In the genomic region with DNA sequence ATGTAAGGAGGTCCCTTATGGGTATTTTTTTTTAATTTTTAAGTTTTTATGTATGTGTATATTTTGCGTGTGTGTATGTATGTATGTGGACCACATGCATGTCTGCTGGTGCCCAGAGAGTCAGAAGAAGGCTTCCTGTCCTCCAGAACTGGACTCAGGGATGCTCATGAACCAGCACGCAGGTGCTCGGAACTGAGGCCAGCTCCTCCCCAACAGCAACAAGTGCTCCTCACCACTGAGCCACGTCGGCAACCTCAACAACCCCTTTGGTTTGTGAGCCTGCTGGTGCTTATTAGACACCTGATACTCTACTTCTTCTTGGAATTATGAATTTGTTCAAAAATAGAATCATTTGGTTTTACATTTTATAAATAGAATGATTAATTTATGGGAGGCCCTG, we compare ENCODE assay signal across 8 mouse cellular contexts. TPM values are rescaled to one million over a fixed set of nuclear protein-coding genes. Genes with fewer than 3 reads are reported as not detected.
A peak's percentile ranks its signal among the peaks of the same experiment; 100 is the strongest.
DNase-seq lines count a peak whose midpoint lies in the region; ATAC-seq and TF ChIP-seq lines count a peak whose summit lies in the region.

No protein-coding gene starts in this region.

- intact Hi-C loops in heart, adult 2 months (cut with DNase I): loop anchor here (1.0 kb wide), 1 partner anchor 12 kb away; no protein-coding TSS in a partner anchor
- intact Hi-C loops in heart, postnatal 14 days (cut with DNase I): loop anchor here (5.0 kb wide), 1 partner anchor 35 kb away; no protein-coding TSS in a partner anchor

- no peak for TF ChIP-seq CTCF in heart, adult 2 months (IDR thresholded peaks at IDR 0.05)
- no peak for TF ChIP-seq CTCF in C2C12 (IDR thresholded peaks at IDR 0.05; ENCODE audit: control insufficient read depth, insufficient read depth, insufficient read length)

- peak overlapping the region; percentile 93 for H3K27ac ChIP-seq in heart, adult 2 months
- no peak overlapping the region for H3K27ac ChIP-seq in forebrain, embryonic 14.5 days (ENCODE audit: low read depth, low read length)
- H3K27ac ChIP-seq in liver, embryonic 15.5 days (replicated peaks): 0 out of 2 replicates have a peak overlapping the region, but pooled peaks have one; percentile 97

- no peak for TF ChIP-seq EP300 in heart, adult 2 months (IDR thresholded peaks at IDR 0.05; ENCODE audit: insufficient read depth, low read depth, low read length)

- H3K4me2 ChIP-seq in forebrain, embryonic 14.5 days (ENCODE audit: low read length): peak overlapping the region; percentile 90
- H3K4me2 ChIP-seq in liver, embryonic 15.5 days: peak overlapping the region; percentile 84

- H3K9ac ChIP-seq in heart, adult 2 months (ENCODE audit: low read depth, low read length): 0 out of 2 replicates have a peak overlapping the region, but pooled peaks have one; percentile 13
- H3K9ac ChIP-seq in forebrain, embryonic 14.5 days (ENCODE audit: low read length): peak overlapping the region; percentile 80
- peak overlapping the region; percentile 73 for H3K9ac ChIP-seq in liver, embryonic 15.5 days

- H3K4me1 ChIP-seq in heart, adult 2 months (ENCODE audit: control insufficient read depth, insufficient read depth, low read length): peaks cover 24% of the 10 kb centered on the region
- H3K4me1 ChIP-seq in forebrain, embryonic 14.5 days (ENCODE audit: control insufficient read depth, insufficient read depth, low read length): peaks cover 18% of the 10 kb centered on the region
- H3K4me1 ChIP-seq in liver, embryonic 15.5 days (replicated peaks): peaks cover 48% of the 10 kb centered on the region

- H3K9me3 ChIP-seq in forebrain, embryonic 14.5 days (replicated peaks; ENCODE audit: control insufficient read depth, low read length): no peaks in the 10 kb centered on the region
- no peaks in the 10 kb centered on the region for H3K9me3 ChIP-seq in liver, embryonic 15.5 days (replicated peaks)

- peaks cover 16% of the 10 kb centered on the region for H3K79me2 ChIP-seq in heart, adult 2 months (replicated peaks; ENCODE audit: control insufficient read depth, insufficient read depth, low read length)
- H3K79me2 ChIP-seq in C2C12 (ENCODE audit: control insufficient read depth, insufficient read depth): peaks cover 67% of the 10 kb centered on the region

- H3K4me3 ChIP-seq in heart, adult 2 months: peak overlapping the region; percentile 65
- H3K4me3 ChIP-seq in C2C12 (ENCODE audit: insufficient read depth, poor library complexity, severe bottlenecking): peak overlapping the region; percentile 42
- H3K4me3 ChIP-seq in forebrain, embryonic 14.5 days (ENCODE audit: low read depth, low read length): peak overlapping the region; percentile 61
- peak overlapping the region; percentile 70 for H3K4me3 ChIP-seq in liver, embryonic 15.5 days (replicated peaks)

- no peak for ATAC-seq in forebrain, embryonic 14.5 days
- no peak for ATAC-seq in liver, embryonic 15.5 days (ENCODE audit: insufficient read depth)

- no peak for TF ChIP-seq POLR2A in heart, adult 2 months (IDR thresholded peaks at IDR 0.05; ENCODE audit: insufficient read depth, low read depth, low read length)

- DNase-seq in heart, adult 2 months: no peak
- no peak for DNase-seq in heart, postnatal 14 days
- no peak for DNase-seq in forebrain, embryonic 14.5 days (ENCODE audit: low spot score)
- DNase-seq in embryo, embryonic 10 days (ENCODE audit: low spot score): no peak
- no peak for DNase-seq in spleen, postnatal 36 days (ENCODE audit: low spot score in 2 of 2)
- DNase-seq in adrenal gland, postnatal 4 days (ENCODE audit: low spot score in 2 of 2): no peak

- no peaks in the 10 kb centered on the region; the same call in 1 of the 2 replicates for H3K36me3 ChIP-seq in heart, adult 2 months (ENCODE audit: control insufficient read depth, insufficient read depth, low read length)
- no peaks in the 10 kb centered on the region for H3K36me3 ChIP-seq in C2C12 (ENCODE audit: control insufficient read depth, insufficient read depth)
- H3K36me3 ChIP-seq in forebrain, embryonic 14.5 days (ENCODE audit: control insufficient read depth, insufficient read depth, low read length): no peaks in the 10 kb centered on the region
- H3K36me3 ChIP-seq in liver, embryonic 15.5 days (replicated peaks): peaks cover 8% of the 10 kb centered on the region

- H3ac ChIP-seq in C2C12 (ENCODE audit: control insufficient read depth, insufficient read length, low read depth): peak overlapping the region; percentile 62

- WGBS in heart, adult 2 months: 40% methylated on average over 5 of the region's 5 CpGs
- WGBS in forebrain, embryonic 14.5 days: 87% methylated on average over 5 of the region's 5 CpGs
- 72% methylated on average over 5 of the region's 5 CpGs for WGBS in liver, embryonic 15.5 days (ENCODE audit: insufficient replicate concordance)

- no peaks in the 10 kb centered on the region for H3K27me3 ChIP-seq in heart, adult 2 months (ENCODE audit: control insufficient read depth, insufficient read depth, low read length)
- H3K27me3 ChIP-seq in C2C12 (ENCODE audit: control insufficient read depth, insufficient read depth, insufficient read length): no peaks in the 10 kb centered on the region
- H3K27me3 ChIP-seq in forebrain, embryonic 14.5 days (replicated peaks; ENCODE audit: control insufficient read depth, insufficient read depth, low read length): no peaks in the 10 kb centered on the region
- H3K27me3 ChIP-seq in liver, embryonic 15.5 days: no peaks in the 10 kb centered on the region

- H3K79me3 ChIP-seq in C2C12 (ENCODE audit: low read depth): peaks cover 52% of the 10 kb centered on the region

TF ChIP-seq in C2C12, 6 proteins besides CTCF, POLR2A, EP300 and RAD21:
- TF ChIP-seq CEBPB (IDR thresholded peaks at IDR 0.05; ENCODE audit: low read depth) (no peak), MYOG (IDR thresholded peaks at IDR 0.05; ENCODE audit: control insufficient read depth, extremely low read depth, insufficient read length) (no peak), MAX (IDR thresholded peaks at IDR 0.05) (no peak), FOSL1 (IDR thresholded peaks at IDR 0.05; ENCODE audit: insufficient read depth, low read length, poor library complexity, severe bottlenecking) (no peak), MYOD1 (IDR thresholded peaks at IDR 0.05; ENCODE audit: control insufficient read depth, insufficient read length, low read depth) (no peak), USF1 (IDR thresholded peaks at IDR 0.05; ENCODE audit: low read depth) (no peak)

RNA-seq across cellular contexts. Expression of a gene that starts 39.9 kb away (rescaled TPM):
- 10 to 100 TPM; 90.9 to 93.7 TPM for total RNA-seq in heart, adult 2 months (2021)
- polyA plus RNA-seq in heart, adult 2 months (2012; rRNA removed): 41.7 and 73.9 TPM in 2 replicates
- 100 to 1,000 TPM; 102 to 103 TPM for total RNA-seq in heart, postnatal 14 days (2021)
- polyA plus RNA-seq in C2C12 (2012; fragmentation: generic; extraction: Trizol): 35.5 TPM
- polyA plus RNA-seq in forebrain, embryonic 14.5 days (2014; fragmentation: Nextera tagmentation; extraction: Ambion mirVana): 138 and 144 TPM in 2 replicates
- polyA plus RNA-seq in liver, embryonic 15.5 days (2015; fragmentation: Nextera tagmentation; extraction: Ambion mirVana): 64.2 and 66.0 TPM in 2 replicates
- total RNA-seq in adrenal gland, postnatal 4 days (2021): 100 to 1,000 TPM; 150 to 153 TPM

Comparison
In these comparisons a context has a peak if more than half of its experiments do, and no peak if none do; other contexts are left out.
1. H3K9ac ChIP-seq: peak in every context shown above with its lines; median percentile 80 in forebrain, embryonic 14.5 days; 73 in liver, embryonic 15.5 days; 13 in heart, adult 2 months.